Comparison of ENCODE assay signal across 15 mouse cellular contexts in genomic region chr12:75362456-75362855, GRCm38 (mm10). TPM values are rescaled to one million over a fixed set of nuclear protein-coding genes. Genes with fewer than 3 reads are reported as not detected.
"Had no signal": no experiment of that assay in that cellular context is flagged by ENCODE, and none has a peak within 500 bp of the region (broad histone marks: within the 10 kb centered on the region; RNA-seq: fewer than 3 reads in every experiment).

No protein-coding gene starts in this region.

- H3K9me3 ChIP-seq: kidney, embryonic 15.5 days; limb, embryonic 13.5 days; stomach, embryonic 15.5 days had no signal

- H3K9ac ChIP-seq: kidney, embryonic 15.5 days; limb, embryonic 13.5 days; liver, embryonic 14.5 days; stomach, embryonic 15.5 days had no signal

- DNase-seq: kidney, adult 2 months; kidney, postnatal 14 days; left cerebral cortex, postnatal 4 days; lung, adult 18-20 months; right cerebral cortex, postnatal 14 days; thymus, adult 18-20 months; thymus, postnatal 25 days had no signal

- H3K27ac ChIP-seq: kidney, embryonic 15.5 days; limb, embryonic 13.5 days; liver, embryonic 14.5 days; stomach, embryonic 15.5 days had no signal

- ATAC-seq: intestine, embryonic 16.5 days had no signal

- H3K4me3 ChIP-seq: kidney, embryonic 15.5 days; limb, embryonic 13.5 days; stomach, embryonic 15.5 days had no signal

- H3K4me1 ChIP-seq: limb, embryonic 13.5 days; stomach, embryonic 15.5 days had no signal

- H3K4me2 ChIP-seq: kidney, embryonic 15.5 days; limb, embryonic 13.5 days; stomach, embryonic 15.5 days had no signal

- H3K36me3 ChIP-seq: stomach, embryonic 15.5 days had no signal

- H3K27me3 ChIP-seq: kidney, embryonic 15.5 days; limb, embryonic 13.5 days; stomach, embryonic 15.5 days had no signal

RNA-seq across cellular contexts. Expression of gene Gphb5, which starts 54.1 kb away (rescaled TPM):
- polyA plus RNA-seq: intestine, embryonic 16.5 days; kidney, adult 2 months; kidney, embryonic 15.5 days; large intestine, adult 2 months; limb, embryonic 13.5 days; liver, adult 2 months; liver, embryonic 14.5 days; spleen, adult 2 months; stomach, embryonic 15.5 days had no signal
